Mouse (Mus musculus): ENCODE results near the gene Tm4sf5. TPM values are rescaled to one million over a fixed set of nuclear protein-coding genes. Genes with fewer than 3 reads are reported as not detected.
A peak's percentile ranks its signal among the peaks of the same experiment; 100 is the strongest.
"Not testable (repeated sequence)": the region's sequence is repeated elsewhere in the genome, so short reads cannot be mapped to it uniquely, and the experiment has no call there.

The Tm4sf5 gene
- polyA plus RNA-seq (2015; fragmentation: Nextera tagmentation; extraction: Ambion mirVana): 65.0 and 71.2 TPM in 2 replicates

DNA sequence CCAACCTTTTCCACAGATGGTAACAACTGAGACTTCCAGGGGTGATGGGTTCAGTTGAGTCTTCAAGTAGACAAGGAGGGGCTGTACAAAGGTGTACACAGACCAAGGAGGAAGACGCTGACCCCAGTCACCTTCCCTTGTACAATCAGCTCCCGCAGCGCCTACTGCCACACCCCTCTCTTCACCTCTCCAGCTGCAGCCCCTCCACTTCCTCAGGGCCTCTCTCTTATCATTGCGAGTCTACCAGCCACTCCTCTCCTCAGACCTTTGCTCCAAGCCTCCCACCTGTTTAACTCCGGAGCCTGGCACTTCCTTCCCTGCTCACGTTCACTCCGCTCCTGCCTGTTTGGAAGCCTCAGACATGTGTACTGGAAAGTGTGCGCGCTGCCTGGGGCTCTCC lies at the start of gene Tm4sf5:
Tm4sf5 (plus strand) TSS at position 275 of the 400 bp plus-strand sequence.
- Histone ChIP-seq H3K4me2 (peak within 1 kb of the TSS; percentile 33), H3K27me3 (replicated peaks) (no peaks in the 10 kb centered on the region), H3K4me3 (replicated peaks) (peak within 1 kb of the TSS; percentile 27), H3K27ac (peak within 1 kb of the TSS; percentile 74), H3K36me3 (no peaks in the 10 kb centered on the region), H3K9ac (no peak within 1 kb of the TSS), H3K9me3 (no peaks in the 10 kb centered on the region), H3K4me1 (0 out of 2 replicates have a peak, but pooled peaks cover 2% of the 10 kb centered on the region)
- peak; percentile 82 for ATAC-seq (ENCODE audit: insufficient read depth, low FRiP score, low read depth)
- 49% methylated on average over 9 of the region's 9 CpGs for WGBS

DNA sequence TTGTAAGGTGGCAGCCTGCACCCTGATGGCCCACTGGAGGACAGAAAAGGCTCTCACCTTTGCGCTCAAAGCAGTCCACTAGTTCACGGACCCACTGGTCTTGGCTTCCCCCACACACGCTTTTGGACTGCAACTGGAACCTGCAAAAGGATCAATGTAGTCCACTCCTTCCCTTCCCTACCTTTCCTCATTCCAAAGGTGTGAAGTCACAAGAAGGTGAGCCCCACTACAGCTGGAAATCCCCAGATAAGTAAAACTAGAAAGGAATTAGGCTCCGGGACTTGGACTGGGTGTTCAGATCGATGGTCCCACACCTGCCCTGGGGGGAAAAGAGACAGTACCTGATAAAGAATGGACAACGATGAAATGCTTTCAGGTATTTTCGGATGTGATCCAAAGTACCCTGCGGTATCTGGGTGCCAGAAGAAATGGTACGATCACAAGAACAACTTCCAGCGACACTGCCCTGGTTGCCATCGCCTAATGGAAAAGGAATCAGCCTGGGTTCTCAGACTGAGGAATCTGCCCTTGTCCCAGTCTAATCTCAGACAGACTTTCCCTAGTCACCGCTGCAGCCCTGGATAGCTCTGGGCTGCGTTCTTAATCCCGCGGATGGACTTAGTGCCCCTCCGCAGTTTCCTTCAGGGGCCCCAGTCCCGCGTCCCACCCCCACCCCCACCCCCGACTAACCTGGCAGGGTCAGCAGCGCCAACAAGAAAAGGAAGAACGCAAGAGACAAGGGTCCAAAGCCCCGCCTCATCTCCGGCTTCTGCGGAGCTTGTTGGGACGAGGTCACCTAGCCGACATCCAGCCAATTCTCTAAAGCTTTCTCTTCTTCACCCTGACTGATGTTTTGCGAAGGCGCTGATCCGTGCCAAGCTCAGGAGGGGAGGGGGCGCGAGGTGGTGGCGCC lies 46.1 kb upstream of the Tm4sf5 start, which contains the start of gene Zmynd15:
Zmynd15 (plus strand) TSS at position 746 of the 913 bp plus-strand sequence.
- H3K9me3 ChIP-seq: no peaks in the 10 kb centered on the region
- no peaks in the 10 kb centered on the region for H3K27me3 ChIP-seq (replicated peaks)
- H3K4me2 ChIP-seq: peak within 1 kb of the TSS; percentile 99
- H3K27ac ChIP-seq: no peak within 1 kb of the TSS
- WGBS: 15% methylated on average over 32 of the region's 32 CpGs
- H3K9ac ChIP-seq: peak within 1 kb of the TSS; percentile 47; the same call in 1 of the 2 replicates
- no peaks in the 10 kb centered on the region for H3K36me3 ChIP-seq
- H3K4me1 ChIP-seq: peaks cover 10% of the 10 kb centered on the region; the same call in 1 of the 2 replicates
- no peak for ATAC-seq (ENCODE audit: insufficient read depth, low FRiP score, low read depth)
- H3K4me3 ChIP-seq (replicated peaks): peak within 1 kb of the TSS; percentile 62

DNA sequence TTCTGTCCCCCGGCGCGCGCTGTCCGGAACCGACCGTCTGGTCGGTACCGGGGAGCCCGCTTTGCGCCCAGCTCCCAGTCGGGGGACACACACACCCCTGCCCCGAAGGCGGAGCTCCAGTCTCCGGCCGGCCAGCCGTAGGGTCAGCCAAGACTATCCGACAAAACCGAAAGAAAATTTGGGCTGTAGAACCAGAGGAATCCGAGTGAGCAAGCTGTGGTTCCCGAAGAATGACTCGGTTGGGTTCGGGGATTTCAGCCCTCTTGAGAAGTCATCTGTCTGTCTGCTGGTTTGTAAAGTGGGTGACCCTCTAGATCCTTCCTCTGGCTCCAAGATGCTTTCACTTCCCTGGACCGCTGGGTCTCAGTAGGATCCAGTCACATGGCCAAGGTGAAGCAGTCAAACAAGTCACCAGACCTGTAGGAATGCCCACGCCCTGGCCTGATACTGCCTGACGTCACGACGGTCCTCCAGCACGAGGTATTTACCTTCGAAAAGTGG lies 45.4 kb upstream of the Tm4sf5 start, which contains the start of gene Cxcl16:
Cxcl16 (minus strand) TSS at position 384 of the 501 bp plus-strand sequence.
- H3K27ac ChIP-seq: no peak within 1 kb of the TSS

DNA sequence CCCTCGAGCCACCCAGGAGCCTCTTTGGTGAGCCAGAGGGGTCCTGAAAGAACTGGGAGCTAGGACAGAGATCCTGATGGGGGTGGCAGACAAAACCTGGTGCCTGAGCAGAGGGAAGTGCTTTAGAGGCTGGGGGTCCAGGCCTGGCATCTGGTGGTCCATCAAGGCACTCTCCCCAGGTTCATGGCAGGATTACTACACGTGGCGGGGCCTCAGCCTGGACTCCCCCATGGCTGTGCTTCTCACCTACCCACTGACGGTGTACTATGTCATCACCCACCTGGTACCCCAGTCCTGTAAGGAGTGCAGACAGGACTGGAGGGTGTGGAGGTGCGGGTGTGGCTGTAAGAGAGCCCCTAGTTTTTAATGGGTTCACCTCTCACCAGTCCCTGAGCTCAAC lies 41.1 kb upstream of the Tm4sf5 start:
- Histone ChIP-seq H3K4me1 (peaks cover 15% of the 10 kb centered on the region), H3K4me2 (no peak overlapping the region), H3K36me3 (no peaks in the 10 kb centered on the region), H3K4me3 (replicated peaks) (no peak overlapping the region), H3K9ac (no peak overlapping the region), H3K9me3 (no peaks in the 10 kb centered on the region), H3K27me3 (replicated peaks) (no peaks in the 10 kb centered on the region), H3K27ac (no peak overlapping the region)
- 84% methylated on average over 5 of the region's 5 CpGs for WGBS
- no peak for ATAC-seq (ENCODE audit: insufficient read depth, low FRiP score, low read depth)

More for the DNA sequence above, 45.4 kb upstream of the Tm4sf5 start, which contains the start of gene Cxcl16:
- Histone ChIP-seq H3K4me1 (peaks cover 10% of the 10 kb centered on the region; the same call in 1 of the 2 replicates), H3K36me3 (no peaks in the 10 kb centered on the region), H3K9me3 (no peaks in the 10 kb centered on the region), H3K9ac (peak within 1 kb of the TSS; percentile 47; the same call in 1 of the 2 replicates), H3K4me2 (peak within 1 kb of the TSS; percentile 99), H3K27me3 (replicated peaks) (no peaks in the 10 kb centered on the region), H3K4me3 (replicated peaks) (peak within 1 kb of the TSS; percentile 62)
- peak; percentile 79 for ATAC-seq (ENCODE audit: insufficient read depth, low FRiP score, low read depth)
- WGBS: 3% methylated on average over 30 of the region's 30 CpGs

DNA sequence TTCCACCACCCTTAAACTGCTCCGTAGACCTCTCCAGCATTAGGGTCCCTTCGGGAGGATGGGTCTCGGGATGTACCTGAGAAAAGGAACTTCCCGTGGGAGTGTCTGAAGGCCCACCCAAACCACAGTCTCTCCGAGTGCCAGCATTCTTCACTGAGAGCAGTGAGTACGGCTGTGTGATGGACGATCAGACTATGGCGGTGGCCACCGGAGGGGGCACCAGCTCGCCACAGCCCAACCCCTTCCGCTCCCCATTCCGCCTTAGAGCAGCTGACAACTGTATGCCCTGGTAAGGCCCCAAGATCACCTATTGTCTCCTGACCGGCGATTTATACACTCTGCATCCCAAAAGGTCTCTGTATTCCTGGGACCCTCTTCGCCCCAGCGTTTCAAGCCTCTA lies 39.8 kb upstream of the Tm4sf5 start:
- ATAC-seq (ENCODE audit: insufficient read depth, low FRiP score, low read depth): no peak
- Histone ChIP-seq H3K9ac (no peak overlapping the region), H3K4me3 (replicated peaks) (0 out of 2 replicates have a peak overlapping the region, but pooled peaks have one; percentile 37), H3K4me2 (peak overlapping the region; percentile 72), H3K4me1 (peaks cover 9% of the 10 kb centered on the region), H3K9me3 (no peaks in the 10 kb centered on the region), H3K27ac (no peak overlapping the region), H3K27me3 (replicated peaks) (no peaks in the 10 kb centered on the region), H3K36me3 (no peaks in the 10 kb centered on the region)
- WGBS: 38% methylated on average over 16 of the region's 16 CpGs

DNA sequence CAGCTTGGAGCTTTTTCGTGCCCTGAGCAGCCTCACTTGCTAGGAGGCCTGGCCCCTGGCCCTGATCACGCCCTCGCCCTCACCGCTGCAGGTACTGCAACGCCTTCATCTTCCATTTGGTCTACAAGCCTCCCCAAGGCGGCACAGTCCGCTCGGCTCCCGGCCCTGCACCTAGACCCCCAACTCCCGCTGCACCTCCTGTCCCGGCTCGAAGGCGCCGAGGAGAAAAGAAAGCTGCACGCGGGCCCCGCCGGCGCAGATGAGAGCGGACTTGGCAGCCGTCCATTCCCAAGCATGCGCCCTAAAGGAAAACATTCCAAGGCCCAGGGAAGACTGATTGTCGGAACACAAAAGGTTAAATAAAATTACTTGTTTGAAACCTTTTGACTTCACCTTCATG lies 39.2 kb upstream of the Tm4sf5 start:
- Histone ChIP-seq H3K9me3 (no peaks in the 10 kb centered on the region), H3K9ac (peak overlapping the region; percentile 20; the same call in 1 of the 2 replicates), H3K4me1 (peaks cover 9% of the 10 kb centered on the region), H3K36me3 (no peaks in the 10 kb centered on the region), H3K4me2 (peak overlapping the region; percentile 72), H3K4me3 (replicated peaks) (peak overlapping the region; percentile 37), H3K27me3 (replicated peaks) (no peaks in the 10 kb centered on the region), H3K27ac (no peak overlapping the region)
- no peak for ATAC-seq (ENCODE audit: insufficient read depth, low FRiP score, low read depth)
- WGBS: 2% methylated on average over 23 of the region's 23 CpGs

DNA sequence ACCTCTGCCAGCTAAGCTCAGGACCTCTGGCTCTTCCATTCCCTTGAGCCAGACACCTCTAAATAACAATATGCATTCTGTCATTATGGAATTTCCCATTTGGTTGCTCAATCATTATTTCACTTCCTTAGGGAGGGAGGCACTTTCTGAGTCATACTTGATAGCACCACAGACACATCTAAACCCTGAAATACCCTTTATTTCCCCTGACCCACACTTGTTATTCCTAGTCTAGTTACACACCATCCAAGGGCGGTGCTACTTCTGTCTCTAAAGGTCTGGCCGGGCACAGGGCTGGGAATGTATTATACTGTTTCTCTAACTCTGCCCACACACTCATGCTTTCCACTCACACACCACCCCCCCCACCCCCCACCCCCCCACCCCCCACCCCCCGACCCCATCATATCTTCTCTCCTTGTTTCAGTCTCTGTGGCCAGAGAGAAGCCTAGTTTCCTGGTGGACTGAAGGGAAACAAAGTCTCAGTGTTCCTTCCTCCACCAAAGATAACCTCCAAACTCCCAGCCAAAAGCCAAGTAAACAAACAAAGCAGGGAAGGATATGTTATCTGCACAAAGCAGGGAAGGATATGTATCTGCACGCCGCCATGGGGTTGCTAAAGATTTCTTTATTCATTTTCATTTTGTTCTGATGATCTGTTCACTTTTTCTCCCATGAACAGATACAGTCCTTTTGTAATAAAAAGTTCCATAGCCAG lies 37.0 kb upstream of the Tm4sf5 start:
- H3K4me2 ChIP-seq: no peak overlapping the region
- 0 out of 2 replicates have a peak overlapping the region, but pooled peaks have one; percentile 19 for H3K27ac ChIP-seq
- H3K36me3 ChIP-seq: no peaks in the 10 kb centered on the region
- no peak overlapping the region for H3K4me3 ChIP-seq (replicated peaks)
- H3K27me3 ChIP-seq (replicated peaks): no peaks in the 10 kb centered on the region
- no peak overlapping the region for H3K9ac ChIP-seq
- no peaks in the 10 kb centered on the region for H3K9me3 ChIP-seq
- ATAC-seq (ENCODE audit: insufficient read depth, low FRiP score, low read depth): no peak; the same call in 1 of the 2 replicates
- H3K4me1 ChIP-seq: peaks cover 9% of the 10 kb centered on the region
- 62% methylated on average over 5 of the region's 5 CpGs for WGBS

DNA sequence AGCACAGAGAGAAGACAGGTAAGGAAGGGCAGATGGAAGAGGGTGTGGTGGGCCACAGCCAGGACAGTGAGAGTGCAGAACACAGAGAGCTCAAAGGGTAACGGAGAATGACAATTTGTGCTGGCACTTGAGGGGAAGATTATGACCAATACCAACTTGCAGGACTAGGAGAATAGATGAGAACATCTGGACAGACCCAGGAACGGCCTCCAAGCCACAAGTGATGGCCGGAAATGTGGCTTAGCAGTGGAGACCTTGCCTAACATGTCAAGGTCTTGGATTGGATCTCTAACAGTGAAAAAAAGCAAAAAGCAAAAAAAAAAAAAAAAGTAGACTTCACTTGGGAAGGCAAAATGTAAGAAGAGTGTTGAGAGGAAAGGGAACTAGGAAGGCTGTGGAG lies 35.3 kb upstream of the Tm4sf5 start:
- H3K27me3 ChIP-seq (replicated peaks): no peaks in the 10 kb centered on the region
- no peak overlapping the region for H3K27ac ChIP-seq
- H3K4me2 ChIP-seq: no peak overlapping the region
- no peaks in the 10 kb centered on the region for H3K36me3 ChIP-seq
- no peak overlapping the region for H3K9ac ChIP-seq
- peaks cover 9% of the 10 kb centered on the region for H3K4me1 ChIP-seq
- H3K9me3 ChIP-seq: no peaks in the 10 kb centered on the region
- WGBS: 80% methylated on average over 3 of the region's 3 CpGs
- H3K4me3 ChIP-seq (replicated peaks): no peak overlapping the region
- no peak for ATAC-seq (ENCODE audit: insufficient read depth, low FRiP score, low read depth)

DNA sequence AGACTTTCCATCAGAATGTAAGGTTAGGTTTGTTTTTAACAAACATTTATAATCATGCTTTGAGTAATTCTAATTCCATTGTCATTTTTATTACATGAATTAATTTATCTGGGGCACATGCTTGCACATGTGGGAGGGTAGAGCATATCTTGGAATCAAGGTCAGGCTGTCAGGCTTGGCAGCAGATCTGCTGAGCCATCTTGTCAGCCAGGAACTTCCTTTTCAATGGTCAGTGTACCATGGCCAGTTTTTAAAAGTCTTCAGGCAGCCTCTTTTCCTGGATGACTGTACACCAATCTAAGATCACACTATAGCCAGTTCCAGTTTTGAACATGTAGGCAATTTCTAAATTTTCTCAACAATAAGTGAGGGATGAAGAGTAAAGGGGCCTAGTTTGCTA lies 32.3 kb upstream of the Tm4sf5 start:
- Histone ChIP-seq H3K27me3 (replicated peaks) (no peaks in the 10 kb centered on the region), H3K4me2 (no peak overlapping the region), H3K4me3 (replicated peaks) (no peak overlapping the region), H3K4me1 (no peaks in the 10 kb centered on the region), H3K9ac (no peak overlapping the region), H3K36me3 (no peaks in the 10 kb centered on the region), H3K27ac (no peak overlapping the region), H3K9me3 (no peaks in the 10 kb centered on the region)
- ATAC-seq (ENCODE audit: insufficient read depth, low FRiP score, low read depth): no peak

DNA sequence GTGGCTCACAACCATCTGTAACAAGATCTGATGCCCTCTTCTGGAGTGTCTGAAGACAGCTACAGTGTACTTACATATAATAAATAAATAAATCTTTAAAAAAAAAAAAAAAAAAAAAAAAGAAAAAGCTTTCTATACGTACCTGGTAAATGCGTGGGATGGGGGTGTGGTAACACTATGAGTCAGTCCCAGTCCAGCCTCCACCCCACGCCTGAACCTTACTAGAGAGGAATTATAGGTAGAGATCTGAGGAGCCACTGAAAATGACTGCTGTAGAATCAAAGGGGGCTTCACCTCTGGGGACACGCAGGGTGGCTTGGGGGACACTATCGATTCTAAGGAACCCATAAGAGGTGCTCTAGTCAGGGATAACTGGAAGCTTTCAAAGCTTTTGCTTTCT lies 31.8 kb upstream of the Tm4sf5 start:
- not testable (repeated sequence) for H3K4me2 ChIP-seq; H3K9ac ChIP-seq; H3K36me3 ChIP-seq; ATAC-seq (ENCODE audit: insufficient read depth, low FRiP score, low read depth); H3K4me1 ChIP-seq; H3K4me3 ChIP-seq (replicated peaks); H3K27me3 ChIP-seq (replicated peaks); H3K27ac ChIP-seq; H3K9me3 ChIP-seq
- WGBS: 79% methylated on average over 5 of the region's 5 CpGs

DNA sequence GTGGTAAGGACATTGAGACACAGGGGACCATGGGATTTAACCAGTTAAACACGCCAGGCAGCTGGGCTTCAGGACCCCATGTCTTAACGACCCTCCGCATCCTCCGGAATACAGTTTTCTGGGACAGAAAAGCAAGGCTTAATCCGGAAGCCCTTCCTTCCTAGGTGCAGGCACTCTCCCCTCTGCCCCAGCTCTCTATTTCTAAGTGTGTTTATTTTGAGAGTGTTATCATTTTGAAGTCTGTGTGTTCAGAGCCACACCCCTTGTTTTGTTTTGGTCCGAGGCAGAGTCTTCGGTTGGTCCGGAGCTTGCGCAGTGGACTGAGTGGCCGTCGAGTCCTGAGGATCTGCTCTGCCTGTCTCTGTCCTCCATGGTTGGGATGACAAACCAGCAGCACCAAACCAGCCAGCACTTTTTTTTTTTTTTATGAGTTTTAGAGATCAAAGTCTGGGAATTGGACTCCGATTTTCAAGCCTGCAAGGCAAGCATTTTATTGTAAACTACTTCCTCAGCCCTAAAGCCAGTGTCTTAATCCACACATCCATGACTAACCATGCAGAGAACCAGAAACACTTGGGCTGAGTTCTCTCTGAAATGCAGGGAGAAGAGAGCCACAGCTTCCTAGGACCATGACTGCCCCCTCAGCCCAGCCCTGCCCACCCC lies 30.0 kb upstream of the Tm4sf5 start:
- Histone ChIP-seq H3K4me2 (no peak overlapping the region), H3K9me3 (no peaks in the 10 kb centered on the region), H3K9ac (no peak overlapping the region), H3K27me3 (replicated peaks) (no peaks in the 10 kb centered on the region), H3K36me3 (no peaks in the 10 kb centered on the region), H3K4me3 (replicated peaks) (no peak overlapping the region), H3K4me1 (no peaks in the 10 kb centered on the region), H3K27ac (no peak overlapping the region)
- ATAC-seq (ENCODE audit: insufficient read depth, low FRiP score, low read depth): no peak
- 57% methylated on average over 12 of the region's 12 CpGs for WGBS

Data from stomach, embryonic 15.5 days (tissue).